Mouse (Mus musculus) forebrain, embryonic 11.5 days (tissue): ENCODE measurements around the gene Mesd. TPM values are rescaled to one million over a fixed set of nuclear protein-coding genes. Genes with fewer than 3 reads are reported as not detected.
"Not testable (repeated sequence)": the region's sequence is repeated elsewhere in the genome, so short reads cannot be mapped to it uniquely, and the experiment has no call there.

Source experiments
- ATAC-seq: fragments of 200-750 bp; cut with Nextera tagmentation; replicated peaks from 2 replicates; pipeline ENCODE4 v1.8.0; 2017; ENCODE audit warnings: moderate TSS enrichment; ENCODE audit not compliant: low FRiP score
- DNase-seq: peaks from one replicate; pipeline ENCODE4 v3.0.0-alpha.2; 2017; ENCODE audit warnings: low spot score
- H3K27ac ChIP-seq: fragments of 300-500 bp; sonication (generic); 2 replicates; pipeline ENCODE4 v1.5.1; 2014; ENCODE audit warnings: low read depth, low read length
- H3K27me3 ChIP-seq: fragments of 300-500 bp; sonication (generic); 2 replicates; pipeline ENCODE4 v1.6.1; 2014; ENCODE audit warnings: mild to moderate bottlenecking, low read length, mixed read lengths; ENCODE audit not compliant: control insufficient read depth, insufficient read depth
- H3K36me3 ChIP-seq: fragments of 300-500 bp; sonication (generic); 2 replicates; pipeline ENCODE4 v1.6.1; 2014; ENCODE audit warnings: mild to moderate bottlenecking, low read length, moderate library complexity, mixed read lengths; ENCODE audit not compliant: control insufficient read depth, insufficient read depth
- H3K4me1 ChIP-seq: fragments of 300-500 bp; sonication (generic); replicated peaks from 2 replicates; pipeline ENCODE4 v1.6.1; 2014; ENCODE audit warnings: low read length, mixed read lengths; ENCODE audit not compliant: control insufficient read depth, insufficient read depth
- H3K4me2 ChIP-seq: fragments of 300-500 bp; sonication (generic); 2 replicates; pipeline ENCODE4 v1.6.1; 2014; ENCODE audit warnings: low read depth, mild to moderate bottlenecking, low read length, moderate library complexity, mixed read lengths; ENCODE audit not compliant: severe bottlenecking
- H3K4me3 ChIP-seq: fragments of 300-500 bp; sonication (generic); 2 replicates; pipeline ENCODE4 v1.5.1; 2014; ENCODE audit warnings: low read depth, low read length
- H3K9ac ChIP-seq: fragments of 300-500 bp; sonication (generic); 2 replicates; pipeline ENCODE4 v1.6.1; 2014; ENCODE audit warnings: low read length
- H3K9me3 ChIP-seq: fragments of 300-500 bp; sonication (generic); 2 replicates; pipeline ENCODE4 v1.6.1; 2016; ENCODE audit warnings: low read length, mixed read lengths; ENCODE audit not compliant: control insufficient read depth
- WGBS: fragments of 180-500 bp; shearing (Covaris S2); extraction: QIAGEN DNeasy Blood & Tissue Kit; methylation state at CpG from one replicate; pipeline ENCODE4 v1.1.7; 2014; 5-methylcytosine and 5-hydroxymethylcytosine counted together
- polyA plus RNA-seq: library from polyadenylated mRNA; unstranded; fragments of >200 nt; fragmentation: Nextera tagmentation; extraction: Ambion mirVana; gene quantifications from 2 replicates; pipeline ENCODE4 v1.2.1, GENCODE M21; 2014

Gene Mesd
- polyA plus RNA-seq, 1 experiment from 2014 or later = 70.1 TPM

DNA sequence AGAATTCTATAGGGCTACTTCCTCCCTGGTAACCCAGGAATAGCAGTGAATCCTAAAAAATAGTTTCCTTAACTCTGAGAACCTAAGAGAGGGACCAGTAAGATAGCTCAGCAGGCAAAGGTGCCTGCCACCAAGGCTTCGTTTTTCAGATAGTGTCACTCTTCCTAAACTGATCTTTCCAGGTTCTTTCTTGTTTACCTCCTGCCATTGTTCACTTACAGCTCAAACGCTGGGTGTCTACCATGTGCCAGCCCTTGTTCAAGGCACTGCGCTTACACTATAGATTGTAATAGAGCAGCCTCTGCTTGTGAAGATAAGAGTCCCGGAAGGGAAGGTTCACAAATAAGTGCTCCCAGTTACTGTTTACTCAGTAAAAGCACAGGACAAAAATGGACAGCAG, 1.6 kb downstream of the Mesd start:
- H3K4me2 ChIP-seq = no peak overlapping the region
- no peaks in the 10 kb centered on the region; the same call in 1 of the 2 replicates for H3K36me3 ChIP-seq
- peaks cover 2% of the 10 kb centered on the region; the same call in 1 of the 2 replicates for H3K4me1 ChIP-seq
- WGBS = 91% methylated on average over 4 of the region's 4 CpGs
- DNase-seq (no peak), ATAC-seq (no peak)
- H3K27me3 ChIP-seq = no peaks in the 10 kb centered on the region
- no peaks in the 10 kb centered on the region for H3K9me3 ChIP-seq
- H3K4me3 ChIP-seq = no peak overlapping the region
- no peak overlapping the region for H3K27ac ChIP-seq
- H3K9ac ChIP-seq = no peak overlapping the region

DNA sequence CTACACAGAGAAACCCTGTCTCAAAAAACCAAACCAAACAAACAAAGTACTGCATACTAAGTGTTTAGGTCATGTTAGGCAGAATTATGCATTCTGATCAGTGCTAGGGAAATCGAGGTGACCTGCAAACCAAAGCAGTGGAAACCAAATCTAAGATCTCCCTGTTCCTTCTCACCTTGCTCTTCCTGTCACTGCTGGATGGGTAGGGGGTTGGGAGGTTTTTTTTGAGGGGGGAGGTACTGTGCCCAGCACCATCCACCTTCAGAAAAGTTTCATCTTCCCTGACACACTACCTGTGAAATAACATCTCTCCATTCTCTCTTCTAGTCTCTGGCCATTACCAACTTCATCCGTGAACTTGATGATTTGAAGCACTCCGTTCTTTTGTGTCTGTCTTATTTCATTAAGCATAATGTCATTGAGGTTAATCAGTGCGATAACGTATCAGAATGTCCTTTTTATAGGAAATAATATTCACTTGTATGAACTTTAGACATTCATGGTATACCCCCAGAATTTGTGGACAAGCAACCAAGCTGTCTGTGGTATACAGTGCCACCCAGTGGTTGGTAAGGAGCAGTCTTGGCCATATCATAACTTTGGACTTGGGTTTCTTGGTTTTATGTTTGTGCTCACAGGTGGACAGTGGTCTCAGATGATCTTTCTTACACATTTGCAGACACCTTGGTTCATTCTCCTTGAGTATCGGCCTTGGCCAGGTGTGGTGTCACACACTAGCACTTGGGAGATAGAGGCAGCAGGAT, 2.3 kb downstream of the Mesd start:
- H3K4me3 ChIP-seq = no peak overlapping the region
- H3K9me3 ChIP-seq = no peaks in the 10 kb centered on the region
- ATAC-seq = no peak
- no peaks in the 10 kb centered on the region; the same call in 1 of the 2 replicates for H3K36me3 ChIP-seq
- H3K9ac ChIP-seq = no peak overlapping the region
- no peaks in the 10 kb centered on the region for H3K27me3 ChIP-seq
- H3K27ac ChIP-seq = no peak overlapping the region
- WGBS = 94% methylated on average over 6 of the region's 6 CpGs
- DNase-seq = no peak
- H3K4me2 ChIP-seq = no peak overlapping the region
- H3K4me1 ChIP-seq = peaks cover 2% of the 10 kb centered on the region; the same call in 1 of the 2 replicates

GRCm38 (mm10) chr7:83889383-83889782, 5.1 kb downstream of the Mesd start:
- DNase-seq (no peak), ATAC-seq (no peak)
- Histone ChIP-seq H3K4me3 (no peak overlapping the region), H3K9ac (no peak overlapping the region), H3K4me2 (no peak overlapping the region), H3K27me3 (no peaks in the 10 kb centered on the region), H3K9me3 (no peaks in the 10 kb centered on the region), H3K4me1 (peaks cover 8% of the 10 kb centered on the region; the same call in 1 of the 2 replicates), H3K27ac (no peak overlapping the region), H3K36me3 (no peaks in the 10 kb centered on the region)
- 78% methylated on average over 3 of the region's 3 CpGs for WGBS

- not testable (repeated sequence) for H3K27me3 ChIP-seq, H3K27ac ChIP-seq, H3K4me2 ChIP-seq, H3K36me3 ChIP-seq, H3K4me3 ChIP-seq, ATAC-seq, H3K4me1 ChIP-seq, DNase-seq, H3K9me3 ChIP-seq, H3K9ac ChIP-seq
- WGBS = 88% methylated on average over 5 of the region's 5 CpGs
Measured at GRCm38 (mm10) chr7:83889946-83890345, 5.7 kb downstream of the Mesd start.

DNA sequence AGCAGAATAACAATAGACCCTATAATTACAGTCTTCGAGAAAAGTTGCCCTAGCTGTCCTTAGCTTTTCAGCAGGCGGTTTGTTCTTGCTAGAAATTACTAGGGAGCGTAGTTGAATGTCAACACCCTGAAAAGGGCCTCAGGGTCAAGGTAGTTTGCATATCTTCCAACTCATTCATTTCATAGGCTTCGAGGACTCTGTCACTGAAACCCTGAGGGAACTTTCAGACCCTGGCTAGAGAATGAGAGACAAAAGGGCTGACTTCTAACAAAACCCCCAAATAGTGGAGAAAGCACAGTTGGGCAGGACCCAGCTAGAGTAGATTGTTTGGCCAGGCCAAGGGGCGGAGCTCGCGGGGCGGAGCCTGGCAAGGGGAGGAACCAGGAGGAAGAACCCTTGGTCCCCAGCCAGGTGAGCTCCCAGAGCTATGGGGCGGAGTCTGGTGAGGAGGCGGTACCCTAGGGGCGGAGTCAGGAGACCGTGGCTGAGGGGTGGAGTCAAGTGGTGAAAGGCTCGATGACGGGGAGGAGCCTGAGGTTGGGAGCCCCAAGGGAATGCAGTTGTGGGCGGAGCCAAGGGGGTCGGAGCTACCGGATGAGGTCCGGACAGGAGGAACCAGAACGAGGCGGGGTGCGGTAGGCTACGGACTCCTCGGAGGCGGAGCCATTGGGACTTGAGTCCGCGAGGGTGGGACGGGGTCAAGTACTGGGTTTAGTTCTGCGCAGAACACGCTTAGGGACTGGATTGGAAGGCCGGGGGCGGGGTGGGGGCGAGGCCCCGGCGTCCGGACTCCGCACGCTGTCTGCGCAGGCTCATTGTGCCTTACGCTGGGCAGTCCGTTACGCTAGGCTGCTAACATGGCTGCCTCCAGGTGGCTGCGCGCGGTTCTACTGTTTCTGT, 7.4 kb downstream of the Mesd start:
- peak; percentile 97 for ATAC-seq
- 3% methylated on average over 44 of the region's 44 CpGs for WGBS
- H3K36me3 ChIP-seq = no peaks in the 10 kb centered on the region

DNA sequence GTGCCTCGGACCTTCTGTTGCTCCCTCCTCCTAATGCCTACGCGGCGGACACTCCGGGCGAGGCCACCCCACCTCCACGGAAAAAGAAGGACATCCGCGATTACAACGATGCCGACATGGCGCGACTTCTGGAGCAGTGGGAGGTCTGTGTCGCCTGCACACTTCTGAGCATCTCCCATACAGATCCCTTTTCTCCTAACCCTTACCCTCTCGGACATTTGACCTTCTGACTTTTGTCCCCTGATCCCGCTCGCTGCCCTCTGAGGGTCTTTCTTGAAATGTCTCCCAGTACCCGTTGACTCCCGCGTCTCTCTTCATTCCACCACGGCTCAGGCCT, 8.0 kb downstream of the Mesd start:
- Histone ChIP-seq H3K36me3 (no peaks in the 10 kb centered on the region), H3K27me3 (no peaks in the 10 kb centered on the region), H3K4me2 (peak overlapping the region; percentile 65), H3K4me3 (peak overlapping the region; percentile 73), H3K27ac (peak overlapping the region; percentile 78), H3K9me3 (no peaks in the 10 kb centered on the region), H3K9ac (peak overlapping the region; percentile 80), H3K4me1 (peaks cover 6% of the 10 kb centered on the region; the same call in 1 of the 2 replicates)
- WGBS = under 1% methylated on average over 21 of the region's 21 CpGs
- peak; percentile 18; the same call in 1 of the 2 replicates for ATAC-seq
- DNase-seq = no peak

More for the DNA sequence above, 7.4 kb downstream of the Mesd start:
- Histone ChIP-seq H3K27ac (peak overlapping the region; percentile 78), H3K4me1 (peaks cover 6% of the 10 kb centered on the region; the same call in 1 of the 2 replicates), H3K9me3 (no peaks in the 10 kb centered on the region), H3K9ac (peak overlapping the region; percentile 80), H3K4me2 (peak overlapping the region; percentile 65), H3K4me3 (peak overlapping the region; percentile 73), H3K27me3 (no peaks in the 10 kb centered on the region)
- DNase-seq = peak; percentile 98

DNA sequence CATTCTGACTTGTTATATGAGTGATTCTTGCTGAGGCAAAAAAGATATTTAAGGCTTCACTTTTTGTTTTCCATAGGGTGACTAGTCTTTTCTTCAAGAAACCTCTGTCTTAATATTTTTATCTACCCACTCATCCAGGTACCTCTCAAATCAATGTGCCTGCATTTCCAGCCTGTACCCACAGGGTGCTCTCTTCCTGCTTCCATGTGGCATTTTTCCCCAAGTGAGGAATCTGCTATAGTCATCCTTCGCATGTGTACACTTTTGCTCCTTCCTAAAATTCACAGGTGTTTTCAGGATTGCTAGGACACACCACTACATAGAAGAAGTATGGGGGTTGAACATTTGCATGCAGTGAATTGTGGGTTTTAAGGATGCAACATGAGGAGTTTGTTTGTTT, 10.1 kb downstream of the Mesd start:
- no peak for ATAC-seq
- DNase-seq = no peak
- H3K9me3 ChIP-seq = no peaks in the 10 kb centered on the region
- H3K4me3 ChIP-seq = no peak overlapping the region
- WGBS = 100% methylated on average over 1 of the region's 1 CpGs
- no peaks in the 10 kb centered on the region for H3K27me3 ChIP-seq
- peaks cover 6% of the 10 kb centered on the region; the same call in 1 of the 2 replicates for H3K4me1 ChIP-seq
- H3K9ac ChIP-seq = no peak overlapping the region
- H3K4me2 ChIP-seq = no peak overlapping the region
- no peak overlapping the region for H3K27ac ChIP-seq
- H3K36me3 ChIP-seq = peaks cover 3% of the 10 kb centered on the region; the same call in 1 of the 2 replicates

- Histone ChIP-seq H3K4me2 (no peak overlapping the region), H3K36me3 (peaks cover 3% of the 10 kb centered on the region; the same call in 1 of the 2 replicates), H3K4me3 (no peak overlapping the region), H3K4me1 (peaks cover 6% of the 10 kb centered on the region; the same call in 1 of the 2 replicates), H3K9ac (no peak overlapping the region), H3K27me3 (no peaks in the 10 kb centered on the region), H3K9me3 (no peaks in the 10 kb centered on the region), H3K27ac (no peak overlapping the region)
- no peak for DNase-seq
- 90% methylated on average over 5 of the region's 5 CpGs for WGBS
- ATAC-seq = no peak
Measured at GRCm38 (mm10) chr7:83896077-83896740, 11.9 kb downstream of the Mesd start.
